Mouse (Mus musculus): Measurements from ENCODE around the gene Ccdc13.

DNA sequence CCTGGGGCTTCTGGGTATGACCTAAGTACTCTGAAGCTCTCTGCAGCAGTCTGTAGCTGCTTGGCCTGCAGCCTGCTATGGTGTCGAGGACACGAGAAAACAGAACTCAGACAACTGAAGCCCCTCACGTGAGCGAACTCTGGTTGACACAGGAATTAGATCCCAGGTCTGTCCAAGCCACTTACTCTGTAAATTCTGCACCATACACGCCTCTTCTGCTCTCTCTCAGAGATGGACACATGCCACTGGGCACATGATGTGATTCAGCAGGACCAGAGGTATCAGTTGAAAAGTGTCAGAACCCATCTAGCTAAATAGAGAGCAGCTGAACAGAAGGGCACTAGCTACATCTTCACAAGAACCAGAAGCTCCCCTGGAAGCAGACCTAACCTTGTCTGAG, 66.8 kb downstream of the Ccdc13 start:
- TF ChIP-seq USF1 (IDR thresholded peaks at IDR 0.05; ENCODE audit: low read depth) (no peak), TCF12 (IDR thresholded peaks at IDR 0.05; ENCODE audit: insufficient read depth, poor library complexity, severe bottlenecking) (no peak), E2F4 (IDR thresholded peaks at IDR 0.05; ENCODE audit: insufficient read depth) (no peak), POLR2AphosphoS2 (IDR thresholded peaks at IDR 0.05; ENCODE audit: insufficient read length, low read depth) (no peak), POLR2A (IDR thresholded peaks at IDR 0.05; ENCODE audit: insufficient read length, low read depth) (no peak), MYOG (IDR thresholded peaks at IDR 0.05; ENCODE audit: control insufficient read depth in 1 of 3, insufficient read depth in 1 of 3, insufficient read length in 2 of 3, low read depth in 2 of 3) (no peak), MYOD1 (IDR thresholded peaks at IDR 0.05; ENCODE audit: control insufficient read depth in 1 of 3, insufficient read length in 2 of 3, low read depth in 2 of 3) (no peak), CEBPB (IDR thresholded peaks at IDR 0.05; ENCODE audit: insufficient read depth, poor library complexity, severe bottlenecking) (no peak)

Data from myocyte (in vitro differentiated cells).